Mouse (Mus musculus) heart, adult 8-10 months (tissue): ENCODE data around the gene Sumo3. TPM values are rescaled to one million over a fixed set of nuclear protein-coding genes. Genes with fewer than 3 reads are reported as not detected.

ENCODE experiments used
- DNase-seq: peaks from one replicate; pipeline ENCODE4 v3.0.0; 2022; ENCODE audit warnings: low spot score
- total RNA-seq, 4 experiments: library from RNA; stranded (reverse); gene quantifications; 2 replicates each; pipeline ENCODE4 v1.2.4; 2022

Gene Sumo3
- total RNA-seq, 4 experiments from 2014 or later: 59.3 to 76.7 (median 67.5) TPM

DNA sequence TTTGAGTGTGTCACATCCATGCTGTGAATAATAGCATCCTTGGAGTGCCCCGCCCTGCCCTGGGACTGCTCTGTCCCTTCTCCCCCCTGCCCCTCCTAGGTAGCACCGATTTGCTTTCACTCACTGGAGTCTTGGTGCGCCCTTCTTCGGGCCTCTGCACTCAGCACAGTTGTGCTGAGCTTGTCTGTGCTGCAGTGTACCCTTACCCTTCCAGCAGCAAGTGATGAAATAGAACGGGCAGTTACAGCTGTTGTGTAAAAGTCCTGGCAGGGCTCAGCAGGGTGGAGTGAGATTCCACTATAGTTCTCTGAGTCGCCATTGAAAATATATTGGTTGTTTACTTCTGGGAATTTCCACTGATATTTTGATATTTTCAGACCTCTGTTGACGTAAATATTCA, 20.1 kb downstream of the Sumo3 start:
- DNase-seq: no peak

DNA sequence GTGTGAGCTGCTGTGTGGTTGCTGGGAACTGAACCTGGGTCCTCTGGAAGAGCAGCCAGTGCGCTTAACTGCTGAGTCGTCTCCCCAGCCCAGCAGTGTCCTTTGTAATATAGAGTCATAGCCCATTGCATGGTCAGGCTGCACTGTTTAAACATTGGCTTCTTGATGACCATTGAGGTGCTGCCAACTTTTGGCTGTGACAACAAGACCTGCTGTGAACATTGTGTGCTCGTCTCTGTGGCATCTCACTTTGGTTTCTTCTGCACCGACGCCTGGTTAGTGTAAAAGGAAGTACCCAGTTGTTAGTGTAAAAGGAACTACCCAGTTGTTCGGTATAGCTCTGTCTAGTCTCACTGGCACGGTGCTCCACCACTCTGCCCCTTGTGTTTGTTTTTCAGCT, 20.7 kb downstream of the Sumo3 start:
- DNase-seq: no peak

DNA sequence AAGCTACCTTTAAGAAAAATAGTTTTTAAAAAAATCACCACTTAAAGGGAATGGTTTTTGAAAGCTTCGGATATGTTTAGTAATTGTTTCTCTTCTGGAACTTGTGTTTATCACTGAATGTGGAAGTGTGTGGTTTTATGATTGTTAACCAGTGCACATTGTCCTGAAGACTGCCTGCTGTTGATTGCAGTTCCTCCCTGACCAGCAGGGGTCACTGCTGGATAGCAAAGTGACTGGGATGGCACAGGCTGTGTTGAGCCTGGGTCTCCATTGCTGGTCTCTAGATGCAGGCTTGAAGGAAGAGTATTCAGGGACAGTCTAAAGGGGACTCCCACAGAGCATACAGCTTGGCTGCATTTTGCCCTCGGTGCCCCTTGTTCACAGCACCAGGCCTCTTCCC, 21.6 kb downstream of the Sumo3 start:
- peak; percentile 83 for DNase-seq

DNA sequence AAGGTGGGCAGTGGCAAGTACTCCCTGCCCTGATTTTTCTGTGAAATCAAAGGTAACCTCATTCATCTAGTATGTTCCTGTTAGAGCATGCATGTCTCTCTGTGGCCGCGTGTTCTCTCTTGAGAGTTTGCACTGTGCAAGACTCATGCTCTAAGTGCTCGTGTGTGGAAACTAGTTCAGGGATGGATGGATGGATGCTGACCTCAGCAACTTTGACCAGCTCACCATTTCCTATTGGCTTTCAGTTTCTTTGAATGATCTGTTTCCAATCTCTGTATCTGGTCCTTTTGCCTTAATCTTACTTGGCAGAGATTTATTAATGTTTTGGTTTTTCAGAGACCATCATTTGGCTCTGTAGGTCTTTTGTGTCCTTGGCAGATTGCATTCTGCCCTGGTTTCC, 23.3 kb downstream of the Sumo3 start:
- DNase-seq: no peak

DNA sequence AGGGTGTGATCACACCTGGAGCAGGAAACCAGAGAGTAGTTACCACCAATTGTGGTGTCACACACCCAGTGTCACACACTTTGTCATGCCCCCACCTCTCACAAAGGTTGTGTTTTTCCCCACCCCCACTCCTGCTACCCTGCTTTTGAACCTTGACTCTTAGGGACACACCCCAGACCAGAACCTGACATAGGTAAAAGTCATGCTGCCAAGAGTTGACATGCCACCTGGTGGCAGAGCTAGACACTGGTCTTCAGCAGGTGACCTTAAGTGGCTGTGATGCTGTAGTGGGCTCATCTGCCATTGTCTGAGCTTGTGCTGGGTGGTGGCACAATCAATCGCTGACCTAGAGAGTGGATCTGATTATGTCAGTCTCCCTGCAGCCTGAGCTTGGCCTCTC, 24.1 kb downstream of the Sumo3 start:
- DNase-seq: no peak

DNA sequence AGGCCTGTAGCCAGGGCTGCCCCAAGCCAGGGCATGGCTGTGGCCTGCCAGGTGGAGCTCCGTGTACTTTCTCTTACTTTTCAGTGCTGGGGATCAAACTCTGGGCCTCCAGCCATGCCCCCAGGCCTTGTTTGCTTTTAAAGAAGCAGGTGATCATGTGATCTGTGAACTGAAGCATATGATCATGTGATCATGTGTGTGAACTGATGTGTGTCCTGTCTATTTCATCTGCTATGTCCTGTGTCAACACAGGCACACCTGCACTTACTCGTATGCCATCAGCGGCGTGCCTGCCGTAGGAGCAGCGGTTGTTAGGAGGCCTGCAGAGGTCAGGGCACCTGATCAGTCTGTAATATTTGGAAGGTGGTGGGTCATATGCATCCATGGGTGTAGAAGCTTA, 28.1 kb downstream of the Sumo3 start:
- DNase-seq: no peak

DNA sequence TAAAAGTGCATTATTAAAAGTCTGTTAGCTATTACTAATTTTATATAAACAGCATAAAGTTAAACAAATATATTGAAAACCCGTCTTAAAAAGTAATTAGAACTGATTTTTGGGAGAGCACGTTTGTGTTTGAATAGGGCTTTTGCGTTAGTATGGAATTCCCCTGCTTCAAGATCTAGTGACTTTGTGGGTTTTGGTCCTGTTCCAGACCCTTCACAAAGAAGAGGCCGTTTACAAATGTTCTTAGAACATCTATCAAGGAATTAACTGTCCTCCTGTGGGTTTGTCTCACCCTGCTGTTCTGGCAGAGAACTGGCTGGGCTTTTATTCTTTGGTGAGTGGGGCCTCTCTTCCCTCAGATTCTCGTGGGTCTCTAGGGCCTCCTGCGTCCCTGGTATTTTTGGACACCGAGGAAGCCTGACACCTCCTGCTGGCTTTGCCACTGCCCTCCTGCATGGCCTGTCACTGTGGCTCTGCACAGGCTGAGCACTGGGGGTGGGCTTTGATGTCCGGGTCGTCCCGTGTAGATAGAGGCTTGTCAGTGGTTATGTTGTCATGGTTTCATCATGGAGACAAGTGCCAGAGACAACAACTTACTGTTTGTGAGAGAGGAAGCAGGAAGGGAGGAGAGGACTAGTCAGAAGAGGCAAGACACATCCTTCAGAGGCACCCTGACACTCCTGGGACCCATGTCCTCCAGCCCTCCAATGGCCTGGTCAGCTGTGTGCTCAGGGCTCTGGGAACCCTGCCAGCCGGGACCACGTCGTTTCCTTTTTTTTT, 28.7 kb downstream of the Sumo3 start:
- DNase-seq: peak; percentile 48

DNA sequence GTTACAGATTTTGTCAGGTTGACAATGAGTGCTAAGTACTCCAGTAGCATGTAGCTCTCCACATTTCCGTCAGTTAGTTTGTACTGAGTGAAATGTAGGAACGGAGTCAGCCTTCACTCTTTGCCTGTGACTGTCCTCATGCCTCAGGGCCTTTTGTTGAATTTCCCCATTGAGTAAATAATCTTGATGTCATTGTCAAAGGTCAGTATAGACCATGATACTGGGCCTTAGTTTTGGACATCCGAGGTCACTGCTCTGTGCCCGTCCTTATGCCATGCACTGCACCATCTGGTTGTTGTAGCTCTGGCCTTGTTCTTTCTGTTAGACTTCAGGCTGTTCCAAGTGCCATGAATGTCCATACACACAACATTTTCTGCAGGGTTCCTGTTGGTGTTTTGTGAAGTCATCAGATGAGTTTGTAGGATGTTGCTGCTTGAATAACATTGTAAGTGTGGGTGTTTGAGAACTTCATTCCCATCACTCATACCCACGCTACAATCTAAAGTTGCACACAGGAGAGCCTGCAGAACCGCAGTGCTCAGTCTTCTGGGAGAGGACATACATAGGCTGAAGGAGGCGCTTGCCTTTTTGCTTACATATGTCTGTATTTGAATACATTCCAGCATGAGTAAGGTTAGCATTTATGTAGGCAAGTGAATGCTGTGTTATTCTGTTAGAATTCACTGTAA, 30.5 kb downstream of the Sumo3 start:
- DNase-seq: no peak

DNA sequence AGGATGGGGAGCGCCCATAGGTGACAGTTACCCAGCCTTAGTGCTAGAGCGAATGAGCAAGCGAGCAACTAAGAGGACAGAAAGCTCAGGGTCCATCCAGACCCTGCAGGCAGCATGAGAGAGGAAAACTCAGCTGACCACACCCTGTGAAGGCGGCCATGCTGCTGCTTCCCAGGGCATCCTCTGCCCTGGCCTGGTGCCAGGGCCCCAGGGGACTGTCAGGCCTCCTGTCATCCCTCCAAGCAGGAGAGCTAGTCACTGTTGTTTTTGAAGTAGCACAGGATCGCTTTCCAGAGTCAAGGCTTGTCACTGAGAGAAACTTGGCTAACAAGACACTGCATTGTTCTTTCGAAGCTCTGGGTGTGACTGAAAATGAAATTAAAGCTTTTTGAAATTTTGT, 33.1 kb downstream of the Sumo3 start:
- no peak for DNase-seq

DNA sequence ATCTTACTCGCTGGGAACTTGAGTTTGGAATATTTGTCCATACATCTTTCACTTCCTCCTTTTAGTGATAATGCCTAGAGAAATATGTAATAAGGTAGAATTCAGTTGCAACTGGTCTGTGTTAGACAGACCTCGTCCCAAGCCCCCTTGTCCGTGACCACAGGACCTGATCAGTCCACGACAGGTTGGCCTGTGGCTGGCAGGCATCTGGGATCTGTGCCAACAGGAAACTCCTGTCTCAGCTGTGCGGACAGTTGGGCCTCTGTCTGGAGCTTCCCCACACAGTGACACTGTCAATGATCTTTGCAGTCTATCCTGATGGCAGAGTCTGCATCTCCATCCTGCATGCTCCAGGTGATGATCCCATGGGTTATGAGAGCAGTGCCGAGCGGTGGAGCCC, 37.3 kb downstream of the Sumo3 start:
- DNase-seq: no peak

DNA sequence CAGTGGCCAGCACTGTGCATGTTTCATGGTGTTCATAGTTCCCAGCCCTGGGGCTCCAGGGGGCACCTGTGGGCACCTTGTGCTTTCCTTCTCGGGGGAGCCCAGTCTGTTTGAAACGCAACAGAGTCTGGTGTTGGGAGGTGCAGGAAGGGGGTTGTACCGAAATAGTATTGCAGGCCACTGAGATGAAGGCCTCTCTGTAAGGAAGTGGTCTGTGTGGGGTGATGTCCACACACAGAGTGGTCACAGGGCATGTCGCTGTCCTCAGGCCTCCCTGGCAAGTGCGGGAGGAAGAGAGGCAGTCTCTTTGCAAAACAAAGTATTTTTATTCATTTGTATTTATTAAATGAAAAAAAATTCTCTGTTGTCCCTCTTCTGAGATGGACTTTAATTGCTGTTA, 39.7 kb downstream of the Sumo3 start:
- DNase-seq: no peak

DNA sequence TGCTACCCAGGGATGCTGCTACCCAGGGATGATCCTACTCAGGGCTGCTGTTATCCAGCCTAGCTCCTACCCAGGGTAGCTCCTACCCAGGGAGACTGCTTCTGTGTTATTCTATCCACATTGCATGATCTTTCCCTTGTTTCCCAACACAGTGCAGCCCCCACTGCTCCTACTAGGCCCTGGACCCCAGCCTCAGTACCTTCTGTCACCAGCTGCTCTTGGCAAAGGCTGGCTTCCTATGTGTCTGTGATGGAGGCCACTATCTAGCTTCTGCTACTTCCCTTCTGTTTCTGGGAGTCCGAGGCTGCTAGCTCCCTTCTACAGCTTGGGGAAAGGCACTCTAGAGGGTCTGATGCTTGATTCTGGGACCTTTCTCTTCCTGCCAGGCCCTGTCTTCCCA, 41.6 kb downstream of the Sumo3 start:
- DNase-seq: no peak

DNA sequence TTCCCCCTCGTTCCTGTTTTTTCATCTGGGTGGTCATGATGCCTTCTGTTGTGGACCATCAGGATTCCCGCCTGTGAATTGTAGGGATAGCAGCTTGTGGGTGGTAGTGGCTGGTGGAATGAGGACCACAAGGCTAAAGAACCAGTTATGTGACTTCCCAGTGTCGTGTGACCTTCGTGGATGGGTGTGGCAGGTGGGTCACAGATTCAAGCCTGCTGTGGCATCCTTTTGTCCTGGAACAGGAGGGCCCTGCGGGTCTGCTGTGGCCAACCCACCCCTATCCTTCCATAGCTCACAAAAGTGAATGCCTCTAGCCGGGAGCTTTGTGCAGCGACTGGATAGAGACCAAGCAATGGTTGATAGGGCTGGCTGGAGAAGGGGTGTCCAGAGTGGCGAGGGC, 42.0 kb downstream of the Sumo3 start:
- no peak for DNase-seq

DNA sequence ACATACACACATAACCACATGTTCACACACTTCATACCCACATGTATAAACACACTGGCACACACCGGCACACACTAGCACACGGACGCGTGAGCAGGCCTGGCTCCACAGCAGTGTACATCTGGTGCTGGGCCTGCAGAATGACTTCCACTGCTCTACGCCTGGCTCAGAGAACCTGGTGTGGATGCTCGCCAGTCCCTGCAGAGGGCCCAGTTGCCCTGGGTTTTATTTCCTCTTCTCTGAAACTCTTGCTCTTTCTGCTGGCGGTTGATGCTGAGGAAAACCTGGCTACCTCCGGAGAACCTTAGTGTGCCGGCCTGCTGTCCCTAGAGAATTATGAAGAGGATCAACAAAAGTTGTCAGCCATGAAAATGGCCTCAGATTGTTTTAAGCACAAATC, 46.1 kb downstream of the Sumo3 start:
- DNase-seq: no peak

DNA sequence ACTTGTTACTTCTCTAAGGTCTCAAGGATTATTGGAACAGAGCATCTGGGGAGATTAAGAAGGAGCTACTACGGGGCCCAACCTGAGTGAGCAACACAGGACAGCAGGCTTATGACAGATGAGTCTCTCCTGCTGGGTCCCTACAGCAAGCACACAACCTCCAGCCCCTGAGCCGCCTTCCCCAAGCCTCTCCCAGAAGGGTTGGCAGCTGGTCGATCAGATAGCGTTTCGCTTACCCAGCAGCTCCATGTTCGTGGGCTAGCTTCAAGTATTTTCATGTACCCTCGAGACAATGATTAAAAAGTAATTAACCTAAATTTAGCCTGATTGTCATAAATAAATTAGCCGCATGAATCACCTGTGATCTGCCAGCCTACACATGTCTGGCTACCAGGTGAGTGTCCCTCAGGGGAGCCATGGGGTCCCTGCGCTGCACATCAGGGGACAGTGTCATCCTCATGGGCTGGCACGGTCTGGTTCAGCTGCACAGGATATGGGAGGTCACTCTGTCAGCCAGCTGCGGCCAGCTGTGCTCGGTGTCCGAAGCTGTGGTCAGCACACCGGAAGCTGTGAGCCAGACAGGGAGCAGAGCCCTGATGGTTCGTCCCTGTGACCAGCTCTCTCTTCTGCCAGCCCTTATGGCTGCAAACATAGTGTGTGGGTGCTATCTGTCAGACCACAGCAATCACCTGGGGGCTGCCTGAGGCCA, 52.5 kb downstream of the Sumo3 start:
- no peak for DNase-seq

DNA sequence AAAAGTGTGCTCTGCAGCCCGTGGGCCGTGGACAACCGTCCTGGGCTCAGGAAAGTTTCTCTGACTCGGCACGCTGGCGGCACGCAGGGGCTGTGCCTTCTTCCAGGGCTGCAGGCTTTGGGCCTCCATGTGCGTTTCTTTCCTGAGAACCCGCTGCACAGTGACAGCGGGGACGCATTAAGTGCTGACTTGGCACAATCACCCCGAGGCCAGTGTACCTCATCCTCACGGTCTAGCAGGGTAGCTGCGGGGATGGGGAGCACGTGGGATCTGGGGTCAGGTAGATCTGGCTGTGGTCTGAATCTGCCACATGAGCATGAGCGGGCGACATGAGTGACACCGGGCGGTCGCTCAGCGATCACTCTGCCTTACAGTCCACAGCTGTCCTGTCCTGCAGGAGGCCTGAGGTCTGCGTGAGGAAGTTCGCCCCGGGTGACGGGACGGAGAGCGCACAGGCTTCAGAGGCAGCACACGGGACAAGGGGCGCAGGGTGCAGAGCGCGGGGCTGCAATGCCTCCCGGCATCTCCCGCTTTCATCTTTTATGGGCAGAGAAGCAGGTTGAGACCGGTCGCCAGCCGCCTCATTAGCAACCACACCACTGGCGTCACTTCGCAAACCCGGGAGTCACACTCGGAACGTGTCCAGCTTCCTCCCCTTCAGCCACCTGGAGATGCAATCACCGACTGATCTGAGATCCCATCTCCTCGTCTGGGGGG, 58.2 kb downstream of the Sumo3 start:
- DNase-seq: no peak

DNA sequence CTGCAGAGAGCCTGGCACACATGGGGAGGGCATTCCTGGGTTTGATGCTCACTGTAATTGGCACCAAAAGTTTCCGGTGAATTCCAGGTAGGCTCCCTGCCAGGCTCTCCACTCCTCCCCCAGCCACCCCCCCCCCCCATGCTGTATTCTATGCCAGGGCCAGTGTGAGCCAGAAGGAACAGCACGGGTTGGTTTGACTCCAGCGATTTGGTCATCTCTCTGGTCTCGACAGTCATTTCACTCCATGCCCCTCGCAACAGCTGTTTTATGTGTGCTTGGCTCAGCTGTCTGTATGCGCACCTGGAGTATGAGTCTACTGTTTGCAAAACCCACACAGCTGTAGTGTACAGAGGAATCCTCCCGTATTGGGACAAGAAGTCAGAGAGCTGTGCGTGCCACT, 60.4 kb downstream of the Sumo3 start:
- DNase-seq: no peak

DNA sequence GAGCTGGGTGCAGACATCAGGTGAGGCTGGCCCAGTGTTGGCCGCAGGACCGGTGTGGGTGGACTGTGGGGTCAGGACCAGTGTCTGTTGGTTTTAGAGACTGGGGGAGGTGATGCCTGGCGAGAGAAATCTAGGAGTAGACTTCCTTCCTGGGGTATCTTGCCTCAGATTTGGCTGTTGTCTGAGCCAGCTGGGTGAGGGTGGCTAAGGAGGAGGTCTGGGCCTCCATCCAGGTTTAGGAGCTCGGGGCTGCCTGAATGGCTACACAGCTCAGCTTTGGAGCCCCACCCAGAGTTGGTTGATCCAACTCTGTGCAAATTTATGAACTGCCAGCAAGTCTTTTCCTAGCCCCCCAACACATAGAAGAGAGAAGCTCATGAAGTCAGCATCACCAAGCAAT, 61.5 kb downstream of the Sumo3 start:
- DNase-seq: no peak
